Mouse (Mus musculus): ENCODE data around the gene Gnat3. TPM values are rescaled to one million over a fixed set of nuclear protein-coding genes. Genes with fewer than 3 reads are reported as not detected.
"Not testable (repeated sequence)": the region's sequence is repeated elsewhere in the genome, so short reads cannot be mapped to it uniquely, and the experiment has no call there.

The Gnat3 gene
- polyA plus RNA-seq (2012; ENCODE audit: insufficient read depth, low replicate concordance): not detected in 2 replicates

DNA sequence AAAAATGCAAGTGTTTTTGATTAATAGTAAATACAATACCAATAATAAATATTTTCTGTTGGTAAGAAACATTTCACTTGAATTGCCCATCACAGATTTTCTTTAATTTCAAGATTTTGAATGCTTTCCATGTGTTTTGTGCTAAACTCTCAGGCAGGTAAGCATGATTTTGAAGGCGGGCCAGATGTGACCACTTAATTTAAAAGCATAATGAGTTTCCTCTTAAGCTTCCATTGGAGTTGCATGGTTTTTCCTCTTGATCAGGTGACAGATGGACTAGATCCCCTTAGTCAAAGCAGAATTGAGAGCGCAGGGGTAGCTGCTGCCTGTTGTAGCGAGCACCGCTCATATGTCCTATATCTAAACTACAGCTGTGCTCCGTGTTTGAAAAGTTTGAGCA is at the start of gene Gnat3:
Gnat3 (plus strand) TSS at position 301 of the 400 bp plus-strand sequence.
- Histone ChIP-seq H3K4me1 (no peaks in the 10 kb centered on the region), H3K36me3 (replicated peaks; ENCODE audit: low read length) (no peaks in the 10 kb centered on the region), H3K4me3 (replicated peaks) (no peak within 1 kb of the TSS), H3K27me3 (replicated peaks) (no peaks in the 10 kb centered on the region), H3K9me3 (no peaks in the 10 kb centered on the region)
- TF ChIP-seq GATA1 (IDR thresholded peaks at IDR 0.05; ENCODE audit: borderline replicate concordance, low read length): no peak
- no peak for TF ChIP-seq FLI1 (IDR thresholded peaks at IDR 0.05; ENCODE audit: low read length)

DNA sequence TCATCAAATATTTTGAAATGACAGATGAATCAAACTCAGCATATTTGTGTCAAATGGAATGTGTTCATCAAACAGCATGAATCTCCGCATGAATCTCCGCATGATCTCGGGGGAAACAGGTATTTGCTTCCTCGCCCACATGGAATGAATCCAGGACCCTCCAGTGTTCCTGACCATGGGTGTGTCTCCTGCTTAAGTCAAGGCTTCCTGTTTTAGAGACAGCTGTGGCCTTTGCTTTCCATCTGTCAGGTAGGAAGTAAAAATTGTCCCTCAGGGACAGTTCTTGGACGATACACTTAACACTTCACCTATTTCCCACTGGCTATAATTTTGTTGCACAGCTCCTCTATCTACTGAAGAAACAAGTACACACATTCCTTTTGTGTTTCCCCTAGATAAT is 43.4 kb upstream of the Gnat3 start:
- TF ChIP-seq GATA1 (IDR thresholded peaks at IDR 0.05; ENCODE audit: borderline replicate concordance, low read length): no peak
- no peak for TF ChIP-seq FLI1 (IDR thresholded peaks at IDR 0.05; ENCODE audit: low read length)

DNA sequence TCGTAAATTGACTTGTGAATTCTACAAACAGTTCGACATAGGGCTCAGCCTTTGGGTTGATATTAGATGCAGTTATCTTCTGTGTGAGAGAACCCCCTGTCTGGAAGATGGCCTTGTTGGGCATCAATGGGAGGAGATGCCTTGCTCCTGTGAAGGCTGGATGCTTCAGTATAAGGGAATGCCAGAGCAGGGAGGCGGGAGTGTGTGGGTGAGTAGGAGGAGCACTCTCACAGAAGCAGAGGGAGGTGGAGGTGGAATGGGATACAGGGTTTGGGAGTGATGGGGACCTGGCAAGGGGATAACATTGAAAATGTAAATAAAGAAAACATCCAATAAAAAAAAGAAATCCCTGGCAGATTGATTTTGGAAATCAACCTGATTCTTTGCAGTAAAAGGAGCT is 38.7 kb upstream of the Gnat3 start:
- H3K36me3 ChIP-seq (replicated peaks; ENCODE audit: low read length): no peaks in the 10 kb centered on the region
- no peaks in the 10 kb centered on the region for H3K9me3 ChIP-seq
- H3K27me3 ChIP-seq (replicated peaks): no peaks in the 10 kb centered on the region
- H3K4me1 ChIP-seq: no peaks in the 10 kb centered on the region
- no peak overlapping the region for H3K4me3 ChIP-seq (replicated peaks)
- no peak for TF ChIP-seq FLI1 (IDR thresholded peaks at IDR 0.05; ENCODE audit: low read length)
- no peak for TF ChIP-seq GATA1 (IDR thresholded peaks at IDR 0.05; ENCODE audit: borderline replicate concordance, low read length)

More for the DNA sequence above, 43.4 kb upstream of the Gnat3 start:
- no peak overlapping the region for H3K4me3 ChIP-seq (replicated peaks)
- H3K36me3 ChIP-seq (replicated peaks; ENCODE audit: low read length): no peaks in the 10 kb centered on the region
- no peaks in the 10 kb centered on the region for H3K4me1 ChIP-seq
- H3K27me3 ChIP-seq (replicated peaks): no peaks in the 10 kb centered on the region
- H3K9me3 ChIP-seq: no peaks in the 10 kb centered on the region

DNA sequence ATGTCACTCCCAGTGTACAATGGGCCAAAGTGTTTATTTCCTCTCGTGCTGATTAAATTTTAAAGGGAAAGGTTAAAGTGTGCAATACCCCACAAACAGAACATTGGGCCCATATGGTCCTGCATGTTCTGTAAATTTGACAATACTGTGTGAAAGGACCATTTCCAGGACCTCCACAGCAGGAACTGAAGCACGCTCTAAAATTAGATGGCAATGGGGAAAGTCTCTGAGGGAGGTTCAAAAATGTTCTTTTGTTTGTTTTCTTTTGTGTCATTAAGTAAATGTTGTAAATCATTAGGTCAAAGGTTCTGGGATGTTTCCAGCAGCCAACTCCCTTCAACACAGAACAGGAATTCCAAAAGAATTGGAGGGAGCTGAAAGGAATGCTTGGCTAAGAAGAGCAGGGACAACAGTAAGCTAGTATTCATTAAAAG is 38.2 kb upstream of the Gnat3 start:
- Histone ChIP-seq H3K27me3 (replicated peaks) (no peaks in the 10 kb centered on the region), H3K36me3 (replicated peaks; ENCODE audit: low read length) (no peaks in the 10 kb centered on the region), H3K4me1 (no peaks in the 10 kb centered on the region), H3K9me3 (no peaks in the 10 kb centered on the region), H3K4me3 (replicated peaks) (no peak overlapping the region)
- TF ChIP-seq FLI1 (IDR thresholded peaks at IDR 0.05; ENCODE audit: low read length) (no peak), GATA1 (IDR thresholded peaks at IDR 0.05; ENCODE audit: borderline replicate concordance, low read length) (no peak)

DNA sequence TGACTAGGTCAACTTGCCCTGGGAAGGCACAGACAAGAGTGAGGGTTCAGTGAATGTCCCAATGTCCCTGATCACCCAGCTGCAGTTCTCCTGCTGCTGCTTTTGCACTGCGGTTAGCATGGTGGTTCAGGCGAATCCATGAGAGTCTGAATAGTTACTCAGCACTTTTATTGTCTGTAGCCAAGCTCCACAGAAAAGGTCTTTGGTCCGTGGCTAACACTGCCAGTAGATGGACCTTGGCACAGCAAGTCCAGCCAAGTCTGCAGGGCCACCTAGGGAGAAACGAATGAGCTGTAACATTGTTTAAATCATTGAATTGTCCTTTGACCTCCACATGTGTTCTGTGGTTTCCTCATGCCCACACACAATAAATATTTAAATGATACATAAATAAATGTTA is 33.9 kb upstream of the Gnat3 start:
- H3K4me1 ChIP-seq: no peaks in the 10 kb centered on the region
- H3K27me3 ChIP-seq (replicated peaks): no peaks in the 10 kb centered on the region
- no peaks in the 10 kb centered on the region for H3K9me3 ChIP-seq
- TF ChIP-seq FLI1 (IDR thresholded peaks at IDR 0.05; ENCODE audit: low read length) (no peak), GATA1 (IDR thresholded peaks at IDR 0.05; ENCODE audit: borderline replicate concordance, low read length) (no peak)
- H3K36me3 ChIP-seq (replicated peaks; ENCODE audit: low read length): no peaks in the 10 kb centered on the region
- H3K4me3 ChIP-seq (replicated peaks): no peak overlapping the region

DNA sequence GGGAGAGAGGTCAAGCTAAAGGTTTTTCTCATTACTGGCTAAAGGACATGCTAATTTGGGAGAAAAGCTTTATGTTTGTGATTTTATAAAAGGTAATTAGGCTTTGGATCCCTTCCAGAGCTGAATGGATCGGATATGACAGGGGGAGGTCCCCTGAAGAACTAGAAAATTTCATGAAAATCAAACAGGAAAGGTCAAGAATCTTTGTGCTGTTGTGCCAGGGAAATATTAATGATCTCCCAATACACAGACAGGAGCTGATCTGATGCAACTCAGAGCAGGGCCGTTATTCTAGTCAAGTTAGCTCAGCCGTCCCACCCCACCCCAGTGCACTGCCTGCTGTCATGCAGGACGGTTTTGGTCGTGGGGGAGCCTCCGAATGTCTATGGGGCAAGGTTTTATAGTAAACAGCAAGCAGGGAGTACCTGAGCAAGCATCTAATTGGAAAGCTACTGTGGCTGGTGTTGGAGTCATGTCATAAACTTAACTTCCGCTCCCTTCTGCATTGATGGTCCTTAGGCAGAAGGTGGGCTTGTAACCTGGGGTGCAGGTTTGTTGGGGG is 33.3 kb upstream of the Gnat3 start:
- Histone ChIP-seq H3K9me3 (no peaks in the 10 kb centered on the region), H3K4me3 (replicated peaks) (no peak overlapping the region), H3K27me3 (replicated peaks) (no peaks in the 10 kb centered on the region), H3K36me3 (replicated peaks; ENCODE audit: low read length) (no peaks in the 10 kb centered on the region), H3K4me1 (no peaks in the 10 kb centered on the region)
- no peak for TF ChIP-seq FLI1 (IDR thresholded peaks at IDR 0.05; ENCODE audit: low read length)
- no peak for TF ChIP-seq GATA1 (IDR thresholded peaks at IDR 0.05; ENCODE audit: borderline replicate concordance, low read length)

DNA sequence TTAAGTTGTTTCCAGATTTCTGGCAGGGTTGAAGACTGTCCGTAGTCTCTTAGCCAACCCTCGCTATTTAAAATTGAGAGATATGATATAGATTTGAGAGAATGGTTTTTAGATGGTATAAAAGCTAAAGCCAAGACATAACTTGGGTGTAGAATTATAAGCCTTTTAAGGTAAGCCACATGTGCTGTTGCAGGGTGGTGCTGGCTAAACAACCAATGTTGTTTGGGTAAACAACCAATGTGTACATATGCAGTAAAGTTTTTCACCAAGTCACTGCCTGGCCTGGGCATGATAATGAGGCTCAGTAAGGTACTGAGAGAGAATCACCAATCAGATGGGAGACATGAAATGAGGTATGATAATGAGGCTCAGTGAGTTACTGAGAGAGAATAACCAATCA is 30.8 kb upstream of the Gnat3 start:
- H3K27me3 ChIP-seq (replicated peaks); H3K9me3 ChIP-seq; H3K4me1 ChIP-seq; H3K4me3 ChIP-seq (replicated peaks); H3K36me3 ChIP-seq (replicated peaks; ENCODE audit: low read length): not testable (repeated sequence)

DNA sequence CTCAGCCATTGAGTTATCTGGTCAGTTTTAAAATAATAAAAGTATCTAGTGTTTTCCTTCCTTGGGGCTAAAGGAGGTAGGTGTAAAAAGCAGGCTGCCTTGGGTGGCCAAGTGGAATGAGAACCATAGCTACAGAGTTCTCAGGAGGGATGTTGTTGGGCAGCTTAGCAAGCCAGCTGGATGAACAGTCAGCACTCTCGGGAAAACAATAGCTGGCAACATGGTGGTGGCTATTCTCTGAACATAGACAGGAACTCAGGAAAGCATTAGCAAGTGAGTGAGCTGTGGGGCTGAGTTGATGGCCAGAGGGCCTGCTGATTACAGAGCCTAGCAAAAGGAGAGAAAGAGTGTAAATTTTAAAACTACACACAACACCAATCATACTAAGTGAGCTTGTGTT is 27.8 kb upstream of the Gnat3 start:
- Histone ChIP-seq H3K4me3 (replicated peaks) (no peak overlapping the region), H3K9me3 (no peaks in the 10 kb centered on the region), H3K4me1 (peaks cover 8% of the 10 kb centered on the region), H3K27me3 (replicated peaks) (no peaks in the 10 kb centered on the region), H3K36me3 (replicated peaks; ENCODE audit: low read length) (no peaks in the 10 kb centered on the region)
- TF ChIP-seq GATA1 (IDR thresholded peaks at IDR 0.05; ENCODE audit: borderline replicate concordance, low read length) (no peak), FLI1 (IDR thresholded peaks at IDR 0.05; ENCODE audit: low read length) (no peak)

DNA sequence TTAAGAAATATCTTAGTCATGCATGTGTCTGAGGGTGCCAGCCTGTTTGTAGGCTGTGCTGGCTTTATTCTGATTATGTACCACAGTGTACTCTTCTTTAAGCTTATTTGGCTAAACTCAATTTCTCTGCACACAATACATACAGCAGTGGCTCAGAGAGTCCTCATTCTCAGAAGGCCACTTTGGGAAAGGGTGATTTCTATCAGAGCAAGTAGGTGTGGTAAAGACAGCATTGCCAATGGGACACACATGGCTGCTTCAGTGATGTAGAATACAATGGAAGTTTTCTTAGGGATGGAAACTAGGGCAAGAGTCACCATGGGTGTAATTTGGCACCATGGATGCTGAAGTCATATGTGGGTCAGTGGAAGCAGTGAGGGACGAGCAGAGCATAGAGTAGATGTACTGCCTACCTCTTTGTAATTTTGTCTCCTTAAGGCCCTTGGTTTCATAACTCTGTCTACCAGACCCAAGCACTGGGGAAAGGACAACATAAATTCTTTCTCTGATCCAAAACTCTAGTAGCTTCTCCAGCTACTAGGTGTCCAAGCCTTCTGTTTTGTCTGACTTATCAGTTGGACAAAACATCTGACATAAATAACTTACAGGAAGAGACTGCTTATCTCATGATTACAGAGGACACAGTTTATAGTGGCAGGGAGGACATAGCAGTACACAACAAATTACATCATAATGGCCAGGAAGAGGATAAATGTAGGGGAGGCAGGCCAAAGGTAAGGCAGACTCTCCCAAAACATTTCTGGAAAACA is 24.0 kb upstream of the Gnat3 start:
- Histone ChIP-seq H3K36me3 (replicated peaks; ENCODE audit: low read length) (no peaks in the 10 kb centered on the region), H3K4me1 (peaks cover 8% of the 10 kb centered on the region), H3K4me3 (replicated peaks) (no peak overlapping the region), H3K9me3 (no peaks in the 10 kb centered on the region), H3K27me3 (replicated peaks) (no peaks in the 10 kb centered on the region)
- no peak for TF ChIP-seq FLI1 (IDR thresholded peaks at IDR 0.05; ENCODE audit: low read length)
- TF ChIP-seq GATA1 (IDR thresholded peaks at IDR 0.05; ENCODE audit: borderline replicate concordance, low read length): no peak

DNA sequence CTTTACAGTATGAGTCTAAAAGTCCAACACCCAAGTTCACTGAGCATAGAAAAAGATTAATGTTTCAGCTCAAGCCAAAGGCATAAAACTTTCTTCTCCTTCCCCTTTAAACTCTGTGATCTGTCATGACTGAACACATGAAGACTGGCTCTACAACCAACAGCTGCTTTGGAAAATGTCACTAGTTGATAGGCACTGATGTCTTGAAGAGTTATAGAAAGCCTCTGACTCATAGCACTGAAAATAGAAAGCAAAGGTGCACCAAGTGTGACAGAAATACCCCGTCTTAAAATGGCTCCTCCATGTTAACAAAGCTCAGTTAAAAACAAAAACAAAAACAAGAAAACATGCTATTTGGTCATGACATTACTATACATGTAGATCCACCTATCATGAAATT is 5.9 kb upstream of the Gnat3 start:
- no peaks in the 10 kb centered on the region for H3K9me3 ChIP-seq
- no peak overlapping the region for H3K4me3 ChIP-seq (replicated peaks)
- TF ChIP-seq GATA1 (IDR thresholded peaks at IDR 0.05; ENCODE audit: borderline replicate concordance, low read length) (no peak), FLI1 (IDR thresholded peaks at IDR 0.05; ENCODE audit: low read length) (no peak)
- H3K36me3 ChIP-seq (replicated peaks; ENCODE audit: low read length): no peaks in the 10 kb centered on the region
- no peaks in the 10 kb centered on the region for H3K27me3 ChIP-seq (replicated peaks)
- no peaks in the 10 kb centered on the region for H3K4me1 ChIP-seq

Measured in megakaryocyte, embryonic 14.5 days (primary cell).